Mouse (Mus musculus): Measurements from ENCODE around the gene Slc17a5. TPM values are rescaled to one million over a fixed set of nuclear protein-coding genes. Genes with fewer than 3 reads are reported as not detected.
A peak's percentile ranks its signal among the peaks of the same experiment; 100 is the strongest.

Gene Slc17a5
- polyA plus RNA-seq, 1 experiment from 2014 or later: 29.9 TPM

DNA sequence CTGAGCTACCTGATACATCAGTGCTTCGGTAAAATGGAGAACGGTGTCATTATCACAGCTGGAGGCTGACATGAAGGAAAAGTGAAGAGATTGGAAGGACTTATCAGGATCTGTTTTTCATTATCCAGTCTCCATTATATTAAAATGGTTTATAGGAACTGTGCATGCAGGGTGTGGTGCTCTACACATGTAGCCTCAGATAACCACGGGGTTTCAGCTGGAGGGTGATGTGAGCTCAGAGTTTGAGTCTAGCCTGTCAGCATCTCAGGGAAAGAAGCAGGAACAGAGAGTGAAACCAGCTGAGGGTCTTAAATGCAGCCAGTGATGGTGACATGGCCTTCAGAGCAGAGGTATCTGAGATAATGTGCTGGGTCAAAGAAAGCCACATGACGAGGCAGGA lies 28.4 kb downstream of the Slc17a5 start:
- H3K27me3 ChIP-seq: no peaks in the 10 kb centered on the region
- POLR2A ChIA-PET: interaction anchor here (1.2 kb wide), 1 partner anchor 24 kb away, joined by 3 read pairs; no protein-coding TSS in a partner anchor
- in situ Hi-C loops (cut with MboI; ENCODE audit: low pct_unique_long_range_greater_than_20kb): no loop called here
- no peak for DNase-seq (ENCODE audit: low read depth, low spot score)
- TF ChIP-seq CTCF (IDR thresholded peaks at IDR 0.05): no peak
- CTCF ChIA-PET: interaction anchor here (1.2 kb wide), 1 partner anchor 93 kb away, joined by 3 read pairs; no protein-coding TSS in a partner anchor
- no peak for ATAC-seq

DNA sequence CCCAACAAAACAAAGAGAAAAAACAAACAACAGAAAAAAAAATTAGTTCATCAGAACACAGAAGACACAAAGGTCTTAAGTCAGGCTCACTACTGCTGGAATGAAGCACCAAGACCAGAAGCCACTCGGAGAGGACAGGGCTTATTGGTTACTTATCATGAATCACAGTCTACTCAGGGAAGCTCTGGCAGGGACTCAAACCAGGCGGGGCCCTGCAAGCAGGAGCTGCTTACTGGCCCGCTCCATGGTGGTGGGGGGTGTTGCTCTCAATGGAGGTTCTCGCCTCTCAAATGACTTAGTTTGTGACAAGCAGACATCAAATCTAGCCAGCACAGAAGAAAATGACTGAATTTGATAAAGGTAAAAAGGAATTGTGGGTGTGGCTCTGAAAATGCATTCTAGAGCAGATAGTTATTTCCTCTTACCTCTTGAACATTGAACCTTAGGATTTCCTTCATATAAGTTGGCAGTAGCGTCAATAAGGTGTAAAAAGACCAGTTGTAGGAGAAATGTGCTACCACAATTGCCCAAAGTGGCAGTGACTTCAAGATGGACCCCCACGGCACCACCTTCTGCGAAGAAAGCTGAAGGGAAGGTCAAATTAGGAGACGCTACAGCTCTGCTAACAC lies 29.1 kb downstream of the Slc17a5 start:
- H3K27me3 ChIP-seq: no peaks in the 10 kb centered on the region
- DNase-seq (ENCODE audit: low read depth, low spot score) (no peak), ATAC-seq (no peak)
- POLR2A ChIA-PET: interaction anchor here (1.2 kb wide), 1 partner anchor 24 kb away, joined by 3 read pairs; no protein-coding TSS in a partner anchor
- in situ Hi-C loops (cut with MboI; ENCODE audit: low pct_unique_long_range_greater_than_20kb): no loop called here
- CTCF ChIA-PET: interaction anchor here (1.2 to 2.6 kb wide), 3 partner anchors 16 to 92 kb away, joined by 3 to 12 read pairs (median 3); no protein-coding TSS in a partner anchor
- TF ChIP-seq CTCF (IDR thresholded peaks at IDR 0.05): no peak

DNA sequence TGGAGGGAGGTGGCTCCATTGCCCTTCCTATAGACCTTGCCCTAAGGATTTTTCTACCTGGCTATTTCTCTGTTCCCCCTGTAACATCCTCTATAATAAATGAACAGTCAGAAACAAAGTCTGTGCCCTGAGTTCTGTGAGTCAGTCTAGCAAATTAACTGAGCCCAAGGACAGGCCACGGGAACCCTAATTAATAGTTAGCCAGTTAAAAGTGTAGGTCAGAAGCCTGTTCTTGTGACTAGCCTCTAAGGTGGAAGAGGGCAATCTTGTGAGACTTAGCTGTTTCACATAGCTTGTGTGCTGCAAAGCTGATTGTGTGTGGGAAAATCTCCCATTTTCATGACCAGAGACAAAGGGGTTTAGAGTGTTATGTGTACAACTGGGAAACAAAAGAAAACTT lies 30.8 kb downstream of the Slc17a5 start:
- ChIA-PET CTCF (interaction anchor here (1.0 to 2.6 kb wide), 2 partner anchors 16 to 29 kb away, joined by 3 to 12 read pairs; no protein-coding TSS in a partner anchor), POLR2A (interaction anchor here (0.6 kb wide), 1 partner anchor 23 kb away, joined by 3 read pairs; no protein-coding TSS in a partner anchor)
- in situ Hi-C loops (cut with MboI; ENCODE audit: low pct_unique_long_range_greater_than_20kb): no loop called here
- DNase-seq (ENCODE audit: low read depth, low spot score) (no peak), ATAC-seq (no peak)
- H3K27me3 ChIP-seq: no peaks in the 10 kb centered on the region
- TF ChIP-seq CTCF (IDR thresholded peaks at IDR 0.05): no peak

DNA sequence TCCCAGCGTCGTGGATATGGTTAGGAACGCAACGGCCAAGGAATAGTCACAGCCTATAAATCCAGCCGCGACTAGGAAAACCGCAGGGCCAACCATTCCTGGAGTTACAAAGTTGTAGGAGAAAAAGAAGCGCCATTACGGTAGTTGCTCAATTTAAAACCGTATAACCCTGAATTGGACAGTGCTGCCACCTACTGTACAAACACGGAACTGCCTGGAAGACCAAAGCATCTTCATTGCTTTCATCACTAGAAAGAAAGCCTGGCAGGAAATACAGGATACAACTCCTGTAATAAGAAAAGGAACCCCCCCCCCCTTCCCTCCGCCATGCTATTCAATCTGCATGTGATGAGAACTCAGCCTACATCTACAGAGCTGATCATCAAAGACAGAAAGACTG lies 34.9 kb downstream of the Slc17a5 start:
- H3K27me3 ChIP-seq: no peaks in the 10 kb centered on the region
- CTCF ChIA-PET: interaction anchor here (1.3 to 3.4 kb wide), 3 partner anchors 16 to 166 kb away, joined by 3 to 12 read pairs (median 7); no protein-coding TSS in a partner anchor
- no peak for DNase-seq (ENCODE audit: low read depth, low spot score)
- POLR2A ChIA-PET: no interaction called here
- ATAC-seq: no peak
- peak; percentile 81 for TF ChIP-seq CTCF (IDR thresholded peaks at IDR 0.05)
- in situ Hi-C loops (cut with MboI; ENCODE audit: low pct_unique_long_range_greater_than_20kb): no loop called here

DNA sequence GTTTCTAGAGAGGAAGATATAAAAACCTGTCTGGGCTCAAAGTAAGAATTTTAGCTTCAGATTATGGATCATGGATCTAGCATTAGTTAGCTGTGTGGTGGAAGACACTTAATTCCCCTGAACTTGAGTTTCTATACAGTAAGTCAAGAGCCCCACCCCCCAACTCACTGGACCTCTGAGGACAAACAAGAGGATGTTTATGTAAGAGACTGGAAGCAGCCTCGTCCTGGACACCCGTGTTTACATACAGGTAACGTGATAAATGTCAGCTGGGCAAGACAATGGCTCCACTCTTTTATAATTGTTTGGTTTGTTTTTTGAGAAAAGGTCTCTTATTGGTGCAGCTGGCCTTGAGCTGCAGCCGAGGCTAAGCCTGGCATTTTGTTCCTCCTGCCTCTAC lies 36.1 kb downstream of the Slc17a5 start:
- no peak for TF ChIP-seq CTCF (IDR thresholded peaks at IDR 0.05)
- DNase-seq (ENCODE audit: low read depth, low spot score): no peak
- no peaks in the 10 kb centered on the region for H3K27me3 ChIP-seq
- ATAC-seq: no peak
- ChIA-PET CTCF (interaction anchor here (0.6 to 3.4 kb wide), 11 partner anchors 9 to 195 kb away, joined by 3 to 12 read pairs (median 3); no protein-coding TSS in a partner anchor), POLR2A (no interaction called here)
- in situ Hi-C loops (cut with MboI; ENCODE audit: low pct_unique_long_range_greater_than_20kb): no loop called here

DNA sequence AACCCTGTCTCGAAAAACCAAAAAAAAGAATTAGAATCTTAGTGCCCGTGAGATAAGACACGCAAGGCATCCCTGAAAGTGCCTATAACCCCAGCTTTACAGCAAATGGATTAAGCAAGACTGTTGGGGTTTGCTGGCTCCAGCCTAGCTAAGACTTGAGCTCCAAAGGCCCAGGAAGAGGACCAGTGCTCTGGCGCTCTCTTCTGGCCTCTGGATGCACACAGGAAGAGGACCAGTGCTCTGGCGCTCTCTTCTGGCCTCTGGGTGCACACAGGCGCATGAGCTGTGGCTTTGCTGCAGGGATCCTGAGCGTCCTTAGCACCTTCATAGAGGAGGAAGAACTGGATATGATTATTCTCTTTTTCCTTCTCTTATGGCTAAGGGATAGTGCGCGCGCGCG lies 40.1 kb downstream of the Slc17a5 start:
- ChIA-PET POLR2A (no interaction called here), CTCF (interaction anchor here (0.7 to 3.3 kb wide), 6 partner anchors 10 to 69 kb away, joined by 3 to 14 read pairs (median 4); partner anchors contain the start of gene Slc17a5)
- no peaks in the 10 kb centered on the region for H3K27me3 ChIP-seq
- peak; percentile 46 for TF ChIP-seq CTCF (IDR thresholded peaks at IDR 0.05)
- ATAC-seq (peak; percentile 54), DNase-seq (ENCODE audit: low read depth, low spot score) (no peak)
- in situ Hi-C loops (cut with MboI; ENCODE audit: low pct_unique_long_range_greater_than_20kb): loop anchor here (25.0 kb wide), 1 partner anchor 185 kb away; the partner anchor contains the start of genes Dppa5a and Gsta2

DNA sequence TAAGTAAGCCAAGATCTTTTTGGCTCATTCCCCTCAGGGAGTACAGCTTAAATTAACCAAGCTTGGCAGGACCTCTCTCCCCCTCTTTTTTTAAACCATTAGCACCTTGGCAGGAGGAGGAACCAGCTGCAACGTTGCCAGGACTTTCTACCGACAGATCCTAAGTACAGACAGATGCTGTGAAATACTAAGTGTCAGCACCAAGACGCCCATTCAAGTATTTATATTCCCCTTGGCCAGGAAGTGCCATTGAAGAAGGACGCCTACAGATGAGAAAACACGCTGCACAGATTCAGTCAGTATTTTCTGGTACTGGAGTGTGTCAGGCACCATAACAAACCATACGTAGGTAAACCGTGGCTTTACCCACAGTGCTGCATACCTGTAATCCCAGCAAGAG lies 40.9 kb downstream of the Slc17a5 start:
- no peak for TF ChIP-seq CTCF (IDR thresholded peaks at IDR 0.05)
- ChIA-PET POLR2A (no interaction called here), CTCF (interaction anchor here (1.4 to 3.3 kb wide), 5 partner anchors 9 to 68 kb away, joined by 3 to 14 read pairs (median 6); partner anchors contain the start of gene Slc17a5)

DNA sequence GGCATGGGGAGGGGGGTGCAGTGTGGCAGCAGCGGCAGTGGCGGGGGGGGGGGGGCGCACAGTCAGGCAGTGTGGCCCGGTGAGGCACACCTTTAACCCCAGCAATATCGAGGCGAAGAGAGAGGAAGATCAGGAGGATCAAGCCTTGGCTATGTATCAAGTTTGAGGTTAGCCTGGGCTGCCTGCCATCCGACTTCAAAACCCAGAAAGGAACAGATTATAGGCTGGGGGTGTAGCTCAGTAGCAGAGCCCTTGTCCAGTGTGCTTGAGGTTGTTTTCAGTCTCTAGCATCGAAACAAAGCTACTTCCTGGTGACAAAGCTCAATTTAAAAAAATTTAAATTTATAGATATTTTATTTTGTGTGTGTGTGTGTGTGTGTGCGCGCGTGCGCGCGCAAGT lies 46.1 kb downstream of the Slc17a5 start:
- DNase-seq (ENCODE audit: low read depth, low spot score) (no peak), ATAC-seq (no peak)
- in situ Hi-C loops (cut with MboI; ENCODE audit: low pct_unique_long_range_greater_than_20kb): loop anchor here (25.0 kb wide), 1 partner anchor 179 kb away; the partner anchor contains the start of genes Dppa5a and Gsta2
- no peaks in the 10 kb centered on the region for H3K27me3 ChIP-seq
- POLR2A ChIA-PET: interaction anchor here (0.9 kb wide), 1 partner anchor 61 kb away, joined by 3 read pairs; no protein-coding TSS in a partner anchor
- TF ChIP-seq CTCF (IDR thresholded peaks at IDR 0.05): no peak
- CTCF ChIA-PET: interaction anchor here (1.1 kb wide), 1 partner anchor 11 kb away, joined by 3 read pairs; no protein-coding TSS in a partner anchor

More for the DNA sequence above, 40.9 kb downstream of the Slc17a5 start:
- in situ Hi-C loops (cut with MboI; ENCODE audit: low pct_unique_long_range_greater_than_20kb): loop anchor here (25.0 kb wide), 1 partner anchor 185 kb away; the partner anchor contains the start of genes Dppa5a and Gsta2
- no peak for ATAC-seq
- no peak for DNase-seq (ENCODE audit: low read depth, low spot score)
- no peaks in the 10 kb centered on the region for H3K27me3 ChIP-seq

DNA sequence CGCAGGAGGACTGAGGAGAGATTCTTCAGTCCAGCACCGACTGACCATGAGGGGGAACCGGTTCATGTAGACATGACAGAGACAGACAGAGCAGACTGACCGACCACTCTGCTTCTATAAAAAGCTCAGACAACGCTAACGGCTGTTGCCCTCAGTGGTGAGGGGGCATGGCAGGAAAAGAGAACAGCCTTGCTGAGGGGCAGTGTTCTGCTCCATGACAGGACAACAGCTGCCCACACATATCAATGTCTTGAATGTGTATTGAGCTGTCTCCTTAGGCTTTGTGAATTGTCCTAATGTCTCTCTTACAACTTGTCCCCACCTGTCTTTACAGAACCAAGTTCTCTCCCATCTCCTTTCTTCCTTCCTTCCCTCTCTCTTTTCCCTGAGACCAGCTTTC lies 49.4 kb downstream of the Slc17a5 start:
- no peak for TF ChIP-seq CTCF (IDR thresholded peaks at IDR 0.05)
- DNase-seq (ENCODE audit: low read depth, low spot score): no peak
- ChIA-PET POLR2A (interaction anchor here (0.7 kb wide), 1 partner anchor 57 kb away, joined by 3 read pairs; no protein-coding TSS in a partner anchor), CTCF (interaction anchor here (1.2 to 2.0 kb wide), 2 partner anchors 9 to 11 kb away, joined by 3 to 8 read pairs; no protein-coding TSS in a partner anchor)
- no peaks in the 10 kb centered on the region for H3K27me3 ChIP-seq
- ATAC-seq: no peak
- in situ Hi-C loops (cut with MboI; ENCODE audit: low pct_unique_long_range_greater_than_20kb): loop anchor here (25.0 kb wide), 1 partner anchor 176 kb away; the partner anchor contains the start of genes Dppa5a and Gsta2

DNA sequence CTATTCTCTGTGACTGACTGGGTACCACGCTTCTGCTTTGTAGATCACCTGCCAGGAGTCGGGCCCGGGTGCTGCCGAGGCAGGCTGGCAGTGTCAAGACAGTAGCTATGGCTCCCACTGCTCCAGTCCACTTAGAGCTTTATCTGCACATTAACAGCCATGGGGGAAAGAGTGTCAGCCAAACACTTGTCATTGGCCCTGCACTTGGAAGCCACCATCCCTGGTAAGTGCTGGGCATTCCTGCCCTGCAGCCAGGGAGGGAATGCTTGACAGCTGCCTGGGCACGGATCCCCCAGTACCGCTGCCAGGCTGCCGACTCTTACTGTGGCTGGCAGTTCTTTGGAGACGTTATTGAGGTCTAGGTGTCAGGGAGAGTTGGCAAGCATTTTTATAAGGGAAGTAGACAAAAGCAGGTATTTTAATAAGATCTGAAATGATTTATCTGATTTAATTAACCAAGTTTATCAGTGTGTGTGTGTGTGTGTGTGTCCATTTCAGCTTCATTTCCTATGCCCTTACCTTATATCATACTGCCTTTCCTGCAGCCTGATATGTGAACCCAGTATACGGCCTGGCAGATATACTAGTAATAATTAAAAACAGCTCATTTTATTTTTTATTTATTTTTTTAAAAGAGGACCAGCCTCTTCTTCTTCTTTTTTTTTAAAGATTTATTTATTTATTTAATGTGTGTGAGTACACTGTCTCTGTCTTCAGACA lies 50.5 kb downstream of the Slc17a5 start:
- CTCF ChIA-PET: interaction anchor here (1.2 to 2.2 kb wide), 4 partner anchors 10 to 15 kb away, joined by 3 to 8 read pairs (median 6); no protein-coding TSS in a partner anchor
- POLR2A ChIA-PET: interaction anchor here (0.9 kb wide), 1 partner anchor 8 kb away, joined by 3 read pairs; no protein-coding TSS in a partner anchor
- in situ Hi-C loops (cut with MboI; ENCODE audit: low pct_unique_long_range_greater_than_20kb): loop anchor here (25.0 kb wide), 1 partner anchor 175 kb away; the partner anchor contains the start of genes Dppa5a and Gsta2
- DNase-seq (ENCODE audit: low read depth, low spot score): no peak
- TF ChIP-seq CTCF (IDR thresholded peaks at IDR 0.05): no peak
- no peaks in the 10 kb centered on the region for H3K27me3 ChIP-seq
- no peak for ATAC-seq
